Mouse (Mus musculus): ENCODE measurements around the gene Ms4a4a.

DNA sequence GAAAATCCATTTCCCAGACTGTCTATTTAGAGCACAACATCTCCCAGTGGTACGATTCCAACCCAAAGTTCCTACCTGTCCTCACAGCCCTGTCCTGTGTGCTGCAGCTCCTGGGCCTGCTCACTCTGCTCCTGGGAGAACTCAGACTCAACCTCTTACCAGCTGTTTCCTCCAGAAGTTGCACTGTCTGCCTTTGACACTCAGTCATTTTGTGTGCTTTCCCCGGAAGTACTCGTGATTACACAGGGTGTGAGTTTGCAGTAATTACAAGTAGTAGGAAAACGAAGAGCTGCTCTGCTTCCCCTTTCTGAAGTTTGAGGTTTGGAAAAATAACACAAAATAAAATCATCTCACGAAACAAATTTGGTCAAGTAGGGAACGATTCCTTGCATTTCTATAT, 39.4 kb upstream of the Ms4a4a start, which contains the start of gene Ms4a7:
- TF ChIP-seq CTCF (IDR thresholded peaks at IDR 0.05; ENCODE audit: low read depth, low read length) (no peak), POLR2A (IDR thresholded peaks at IDR 0.05; ENCODE audit: extremely low read depth, insufficient read depth, low read length) (no peak)
